Mouse (Mus musculus) stomach, embryonic 14.5 days (tissue): ENCODE measurements at regions not wholly inside any gene's neighbourhood (a gene's known extent, or its start where the extent isn't known, plus 50 kb on each side); places are given as distances from the start of the nearest gene placed in this dataset.
A peak's percentile ranks its signal among the peaks of the same experiment; 100 is the strongest.
"Not testable (repeated sequence)": the region's sequence is repeated elsewhere in the genome, so short reads cannot be mapped to it uniquely, and the experiment has no call there.

Experiments
- ATAC-seq: fragments of 200-750 bp; cut with Nextera tagmentation; 2 replicates; pipeline ENCODE4 v1.8.0; 2017; ENCODE audit warnings: low read depth, moderate TSS enrichment; ENCODE audit not compliant: insufficient number of reproducible peaks, insufficient read depth, low FRiP score
- H3K27ac ChIP-seq: fragments of 300-500 bp; sonication (generic); 2 replicates; pipeline ENCODE4 v1.5.1; 2014; ENCODE audit warnings: mild to moderate bottlenecking, low read length, moderate library complexity, mixed read lengths
- H3K27me3 ChIP-seq: fragments of 300-500 bp; sonication (generic); 2 replicates; pipeline ENCODE4 v1.6.1; 2014; ENCODE audit warnings: low read length, control low read depth, mixed read lengths; ENCODE audit not compliant: control insufficient read depth, insufficient read depth
- H3K36me3 ChIP-seq: fragments of 300-500 bp; sonication (generic); 2 replicates; pipeline ENCODE4 v1.6.1; 2014; ENCODE audit warnings: mild to moderate bottlenecking, control low read depth, low read length, moderate library complexity, mixed read lengths; ENCODE audit not compliant: control insufficient read depth, insufficient read depth
- H3K4me1 ChIP-seq: fragments of 300-500 bp; sonication (generic); 2 replicates; pipeline ENCODE4 v1.6.1; 2014; ENCODE audit warnings: low read length, control low read depth, mixed read lengths; ENCODE audit not compliant: control insufficient read depth, insufficient read depth
- H3K4me2 ChIP-seq: fragments of 300-500 bp; sonication (generic); replicated peaks from 2 replicates; pipeline ENCODE4 v1.6.1; 2014; ENCODE audit warnings: low read depth, low read length, control low read depth
- H3K4me3 ChIP-seq: fragments of 300-500 bp; sonication (generic); 2 replicates; pipeline ENCODE4 v1.5.1; 2014; ENCODE audit warnings: low read depth, low read length, control low read depth
- H3K9ac ChIP-seq: fragments of 300-500 bp; sonication (generic); replicated peaks from 2 replicates; pipeline ENCODE4 v1.6.1; 2014; ENCODE audit warnings: low read depth, mild to moderate bottlenecking, control low read depth, low read length, moderate library complexity, mixed read lengths
- H3K9me3 ChIP-seq: fragments of 300-500 bp; sonication (generic); 2 replicates; pipeline ENCODE4 v1.6.1; 2016; ENCODE audit warnings: low read depth, low read length, control low read depth; ENCODE audit not compliant: control insufficient read depth
- WGBS: fragments of 180-500 bp; shearing (Covaris S2); extraction: QIAGEN DNeasy Blood & Tissue Kit; methylation state at CpG from one replicate; pipeline ENCODE4 v1.1.7; 2014; 5-methylcytosine and 5-hydroxymethylcytosine counted together

DNA sequence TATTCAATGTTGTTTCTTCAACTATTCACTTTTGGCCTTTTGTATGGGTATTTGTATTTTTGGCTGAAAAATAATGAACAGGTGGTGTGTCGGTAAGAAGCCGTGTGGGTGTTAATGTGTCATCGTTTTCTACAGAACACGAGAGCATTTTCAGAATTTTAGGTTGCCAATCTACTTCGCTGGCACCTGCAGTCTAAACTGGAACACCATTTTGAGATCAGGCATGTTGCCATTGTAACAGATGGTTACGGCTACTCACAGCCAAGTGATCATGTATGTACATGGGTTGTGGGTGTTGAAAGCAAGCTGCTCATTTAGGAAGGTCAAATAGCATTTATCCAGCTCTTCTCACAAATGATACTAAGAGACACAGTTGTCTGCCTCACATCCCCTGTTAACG, 167.2 kb upstream of the Gm21833 start:
- WGBS, result 86% methylated on average over 7 of the region's 7 CpGs
- no peak overlapping the region for H3K4me3 ChIP-seq

DNA sequence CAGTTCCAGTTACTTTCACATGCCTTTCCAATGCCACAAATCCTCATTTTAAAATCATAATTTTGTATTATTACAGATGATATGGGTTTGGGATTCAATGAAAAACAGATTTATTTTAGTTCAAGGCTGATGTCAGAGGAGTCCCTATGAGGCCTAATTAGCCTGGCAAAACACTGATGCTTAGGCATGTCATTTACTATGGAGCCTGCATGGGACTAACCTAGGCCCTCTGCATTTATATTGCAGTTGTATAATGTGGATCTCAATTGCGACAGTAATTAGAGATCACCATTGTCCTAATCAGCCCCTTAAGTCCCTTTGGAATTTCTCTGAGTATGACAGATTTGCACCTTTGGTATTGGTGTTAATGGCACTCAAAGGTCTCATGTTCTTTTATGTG, 153.3 kb upstream of the Gm21833 start:
- Histone ChIP-seq H3K9ac (no peak overlapping the region), H3K4me2 (no peak overlapping the region), H3K4me1 (no peaks in the 10 kb centered on the region), H3K9me3 (peaks cover 4% of the 10 kb centered on the region; the same call in 1 of the 2 replicates), H3K27ac (no peak overlapping the region), H3K27me3 (no peaks in the 10 kb centered on the region), H3K36me3 (no peaks in the 10 kb centered on the region), H3K4me3 (no peak overlapping the region)
- 86% methylated on average over 1 of the region's 1 CpGs for WGBS
- ATAC-seq, result no peak

More for the DNA sequence above, 167.2 kb upstream of the Gm21833 start:
- no peaks in the 10 kb centered on the region for H3K36me3 ChIP-seq
- H3K9ac ChIP-seq, result no peak overlapping the region
- H3K27ac ChIP-seq, result no peak overlapping the region
- H3K4me1 ChIP-seq, result no peaks in the 10 kb centered on the region
- H3K4me2 ChIP-seq, result no peak overlapping the region
- no peaks in the 10 kb centered on the region for H3K9me3 ChIP-seq
- ATAC-seq, result no peak
- no peaks in the 10 kb centered on the region for H3K27me3 ChIP-seq

DNA sequence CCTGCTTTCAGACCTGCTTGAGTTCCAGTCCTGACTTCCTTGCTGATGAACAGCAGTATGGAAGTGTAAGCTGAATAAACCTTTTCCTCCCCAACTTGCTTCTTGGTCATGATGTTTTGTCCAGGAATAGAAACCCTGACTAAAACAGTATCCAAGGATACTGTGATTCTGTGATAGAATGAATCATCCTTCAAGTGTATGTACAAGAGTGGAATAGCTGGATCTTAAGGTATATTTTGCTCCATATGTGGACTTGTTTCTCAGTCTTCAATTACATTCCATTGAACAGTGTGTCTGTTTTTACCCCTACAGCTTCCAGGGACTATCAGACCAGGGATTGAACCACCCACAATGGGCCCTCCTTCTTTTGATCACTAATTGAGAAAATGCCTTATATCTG, 145.1 kb upstream of the Gm21833 start:
- H3K4me2 ChIP-seq, H3K9ac ChIP-seq, ATAC-seq, H3K9me3 ChIP-seq, H3K36me3 ChIP-seq, H3K4me1 ChIP-seq, H3K27me3 ChIP-seq, H3K4me3 ChIP-seq, H3K27ac ChIP-seq: not testable (repeated sequence)

DNA sequence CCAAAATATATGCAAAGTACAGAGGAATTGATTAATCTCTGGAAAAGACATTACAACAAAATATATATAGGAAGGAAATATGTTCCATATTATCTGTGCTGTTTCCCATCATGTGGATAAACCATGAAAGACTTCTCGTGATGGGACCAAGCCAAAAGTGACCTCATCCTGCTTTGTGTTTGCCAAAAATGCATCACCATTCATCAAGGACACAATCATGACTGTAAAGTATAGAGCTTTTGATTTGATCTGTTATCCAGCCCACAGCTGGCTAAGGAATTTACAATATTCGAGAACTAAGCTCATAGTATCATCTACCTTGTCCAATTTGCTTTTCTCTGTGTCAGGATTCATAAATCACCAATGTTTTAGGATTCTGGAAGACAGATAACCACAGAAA, 127.3 kb upstream of the Gm21833 start:
- H3K4me1 ChIP-seq, result no peaks in the 10 kb centered on the region
- no peak for ATAC-seq
- no peaks in the 10 kb centered on the region for H3K36me3 ChIP-seq
- no peaks in the 10 kb centered on the region for H3K9me3 ChIP-seq
- H3K4me3 ChIP-seq, result no peak overlapping the region
- H3K9ac ChIP-seq, result no peak overlapping the region
- H3K27me3 ChIP-seq, result no peaks in the 10 kb centered on the region
- 39% methylated on average over 2 of the region's 2 CpGs for WGBS
- H3K27ac ChIP-seq, result no peak overlapping the region
- H3K4me2 ChIP-seq, result no peak overlapping the region

DNA sequence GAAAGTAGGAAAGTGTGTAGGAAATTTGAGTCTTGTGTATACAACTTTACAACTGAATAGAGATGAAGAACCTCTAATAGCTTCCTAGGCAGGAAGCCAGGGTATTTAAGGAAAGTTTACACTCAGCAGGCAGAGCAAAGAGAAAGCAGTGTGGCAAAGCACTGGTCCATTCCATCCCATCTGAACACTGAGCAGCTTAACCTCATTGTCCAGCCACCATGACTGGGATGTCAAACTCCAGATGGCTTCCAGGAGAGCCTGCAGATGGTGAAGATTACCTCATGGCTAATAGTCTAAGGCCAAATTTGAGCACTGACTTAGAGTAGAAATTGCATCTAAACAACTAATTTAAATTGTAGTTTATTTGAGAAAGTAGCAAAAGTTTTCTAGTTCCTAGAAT, 117.0 kb upstream of the Gm21833 start:
- Histone ChIP-seq H3K27ac (no peak overlapping the region), H3K4me1 (no peaks in the 10 kb centered on the region), H3K9ac (no peak overlapping the region), H3K36me3 (no peaks in the 10 kb centered on the region), H3K4me3 (no peak overlapping the region), H3K4me2 (no peak overlapping the region), H3K9me3 (no peaks in the 10 kb centered on the region), H3K27me3 (no peaks in the 10 kb centered on the region)
- ATAC-seq, result 0 out of 2 replicates have a peak, but pooled peaks have one; percentile 28

DNA sequence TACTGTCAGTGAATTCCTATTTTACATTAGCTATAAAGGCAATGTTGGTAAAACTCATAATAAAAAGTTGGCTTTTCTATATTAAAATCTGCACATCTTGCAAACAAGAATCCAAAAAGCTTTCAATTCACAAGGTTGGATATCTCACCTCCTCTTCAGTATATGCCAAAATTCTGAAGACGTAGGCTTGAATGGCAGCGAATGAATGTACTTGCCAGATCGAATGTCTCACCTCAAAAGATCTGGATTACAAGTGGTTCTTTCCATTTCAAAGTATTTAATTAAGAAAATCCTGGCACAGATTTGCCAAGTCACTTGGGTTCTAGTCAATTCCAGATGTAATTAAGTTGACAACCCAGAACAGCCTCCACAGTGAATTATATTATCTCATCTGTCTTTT, 94.1 kb upstream of the Gm21833 start:
- ATAC-seq, result no peak
- WGBS, result 79% methylated on average over 3 of the region's 3 CpGs
- Histone ChIP-seq H3K27me3 (no peaks in the 10 kb centered on the region), H3K9me3 (no peaks in the 10 kb centered on the region), H3K36me3 (no peaks in the 10 kb centered on the region), H3K9ac (no peak overlapping the region), H3K4me2 (no peak overlapping the region), H3K4me1 (no peaks in the 10 kb centered on the region), H3K4me3 (no peak overlapping the region), H3K27ac (no peak overlapping the region)

DNA sequence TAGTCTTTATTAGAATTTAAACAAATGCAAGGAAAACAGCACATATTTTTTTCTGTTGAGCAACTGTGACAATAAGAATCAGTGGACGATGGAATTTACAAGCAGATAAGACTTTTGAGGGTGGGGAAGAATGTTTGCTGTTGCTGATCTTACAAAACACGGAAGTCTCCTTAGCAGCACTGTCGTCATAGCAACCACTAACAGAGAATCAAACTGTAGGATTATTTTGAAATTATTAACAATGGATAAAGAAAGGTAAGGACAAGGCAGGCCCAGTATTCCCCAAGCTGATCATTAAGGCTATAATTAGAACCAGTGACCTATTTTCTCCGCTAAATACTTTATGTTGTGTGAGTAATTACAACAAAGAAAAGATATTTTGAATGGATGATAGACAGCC, 69.7 kb upstream of the Gm21833 start:
- Histone ChIP-seq H3K36me3 (no peaks in the 10 kb centered on the region), H3K4me1 (no peaks in the 10 kb centered on the region), H3K27me3 (no peaks in the 10 kb centered on the region), H3K4me2 (no peak overlapping the region), H3K9ac (no peak overlapping the region), H3K4me3 (no peak overlapping the region), H3K9me3 (no peaks in the 10 kb centered on the region), H3K27ac (no peak overlapping the region)
- ATAC-seq, result no peak
- WGBS, result 75% methylated on average over 4 of the region's 4 CpGs
